Mouse (Mus musculus) cerebellum, adult 8-10 months (tissue): ENCODE results near the gene Rnf212b.
"Not testable (repeated sequence)": the region's sequence is repeated elsewhere in the genome, so short reads cannot be mapped to it uniquely, and the experiment has no call there.

ENCODE experiments used
- DNase-seq: peaks from one replicate; pipeline ENCODE4 v3.0.0; 2022

The Rnf212b gene

GRCm38 (mm10) chr14:54813991-54814390, at the start of gene Rnf212b:
Gene Rnf212b (plus strand): TSS chr14:54814141.
- DNase-seq, result no peak

- not testable (repeated sequence) for DNase-seq
Measured at GRCm38 (mm10) chr14:54766937-54767336, 47.0 kb upstream of the Rnf212b start.

DNA sequence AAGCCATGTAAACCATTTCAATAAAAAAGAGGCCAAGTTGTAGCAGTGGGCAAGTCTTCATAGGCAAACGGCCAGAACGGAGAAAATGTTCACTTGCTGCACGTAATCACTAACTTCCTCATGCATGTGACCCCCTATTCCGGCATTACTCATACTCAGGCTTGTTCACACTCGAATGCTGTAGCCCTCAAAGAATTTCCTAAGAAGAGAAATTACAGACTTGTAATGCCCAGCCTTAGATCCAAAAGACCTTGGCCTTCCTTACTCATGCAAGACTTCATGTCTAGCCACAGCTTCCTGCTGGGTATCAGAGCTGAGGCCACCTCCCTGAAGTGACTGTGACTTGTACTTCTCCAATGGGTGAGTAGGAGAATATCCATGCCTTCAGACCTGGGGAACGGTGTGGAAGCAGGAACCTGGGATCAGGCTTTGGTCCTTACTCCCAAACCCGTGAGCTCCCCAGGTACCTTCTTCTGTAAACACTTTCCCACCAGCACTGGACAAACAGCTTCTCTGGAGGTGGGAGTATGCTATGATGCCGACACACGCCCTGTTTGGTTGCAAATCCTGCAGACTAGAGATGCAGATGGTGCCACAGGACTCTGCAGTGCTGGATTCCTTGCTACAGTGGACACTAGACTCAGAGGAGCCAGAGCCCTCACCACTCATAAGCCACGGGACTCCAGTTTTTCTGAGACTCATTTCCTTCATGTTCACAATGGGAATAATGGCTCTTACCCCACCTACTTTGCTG, 45.5 kb upstream of the Rnf212b start:
- DNase-seq, result no peak

DNA sequence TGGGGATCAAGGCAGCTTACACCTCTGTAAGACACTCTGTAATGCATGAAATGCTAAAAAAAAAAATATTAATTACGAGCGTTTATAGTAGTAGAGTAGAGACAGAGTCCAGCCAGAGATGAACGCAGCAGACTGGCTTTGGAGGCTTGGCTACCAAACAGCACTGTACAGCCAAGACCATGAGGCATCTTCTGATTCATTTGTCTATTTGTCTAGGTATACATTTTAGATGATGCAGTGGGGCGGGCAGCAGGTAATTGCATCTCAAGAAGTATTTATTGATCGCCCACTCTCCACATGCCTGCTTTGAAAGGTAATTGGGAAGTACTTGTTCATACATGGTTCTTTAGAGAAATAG, 44.9 kb upstream of the Rnf212b start:
- DNase-seq, result no peak

- DNase-seq, result peak; percentile 19
Measured at GRCm38 (mm10) chr14:54770373-54770772, 43.6 kb upstream of the Rnf212b start.

DNA sequence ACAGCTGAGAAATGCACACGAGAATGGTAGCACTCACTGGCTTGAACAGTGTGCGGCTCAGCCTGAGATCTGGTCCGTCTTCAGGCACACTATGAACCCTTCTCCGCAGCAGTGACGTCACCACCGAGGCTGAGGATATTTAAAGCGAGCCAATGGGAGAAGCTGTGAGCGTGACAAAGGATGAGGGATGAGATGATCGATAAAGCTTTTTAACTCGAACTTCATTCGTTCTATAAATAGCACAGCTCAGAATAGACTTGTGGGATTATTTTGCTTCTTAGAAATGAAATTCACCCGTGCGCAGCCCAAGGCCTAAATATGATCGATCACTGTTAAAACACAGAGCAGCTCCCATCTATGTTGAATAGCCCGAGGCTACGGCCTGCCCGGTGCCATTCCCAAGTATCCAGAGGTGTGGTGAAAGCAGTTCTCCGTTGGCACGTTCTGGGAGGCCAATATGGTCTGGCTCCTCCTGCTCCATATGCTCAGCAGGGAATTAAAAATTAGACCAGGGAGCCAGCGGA, 41.5 kb upstream of the Rnf212b start:
- DNase-seq, result peak; percentile 55

DNA sequence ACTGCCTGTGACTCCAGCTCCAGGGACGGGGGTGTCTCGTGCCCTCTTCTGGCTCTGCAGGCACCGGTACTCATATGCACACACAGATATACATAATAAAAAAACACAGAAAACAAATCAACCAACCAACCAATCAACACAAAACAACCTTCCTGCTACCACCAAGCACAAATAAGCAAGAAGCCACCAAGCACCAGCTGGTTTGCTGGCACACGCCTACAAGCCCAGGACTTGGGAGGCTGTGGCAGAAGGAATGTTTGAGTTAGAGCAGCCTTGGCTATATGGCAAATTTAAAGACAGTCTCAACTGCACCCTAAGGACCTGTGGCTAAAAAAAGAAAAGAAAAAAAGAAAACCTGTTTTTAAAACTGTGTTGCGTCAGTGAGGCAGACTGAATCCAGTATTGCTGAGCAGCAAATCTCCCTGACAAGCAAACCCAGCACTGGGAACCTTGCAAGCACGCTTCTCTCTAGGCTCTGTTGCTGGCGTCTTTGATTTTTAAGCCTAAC, 38.4 kb upstream of the Rnf212b start:
- peak; percentile 31 for DNase-seq

- no peak for DNase-seq
Measured at GRCm38 (mm10) chr14:54776768-54777167, 37.2 kb upstream of the Rnf212b start.

DNA sequence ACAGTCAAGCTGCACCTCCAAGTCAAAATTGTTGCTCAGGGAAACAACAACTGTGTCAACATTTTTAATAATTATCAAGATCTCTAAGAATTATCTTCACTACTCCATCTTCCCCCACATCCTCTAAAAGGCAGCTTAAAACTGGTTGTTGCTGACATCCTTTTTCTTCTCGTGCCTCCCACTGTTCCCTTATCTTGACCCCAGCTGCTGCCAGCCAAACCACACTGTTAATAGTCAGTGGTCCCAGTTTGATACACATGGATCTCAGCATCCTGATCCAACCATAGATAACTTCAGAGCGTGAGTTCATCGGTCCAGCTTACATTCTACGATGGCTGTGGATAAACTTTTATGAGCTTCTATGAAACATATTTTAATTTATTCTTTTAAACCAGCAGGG, 36.0 kb upstream of the Rnf212b start:
- DNase-seq, result no peak

DNA sequence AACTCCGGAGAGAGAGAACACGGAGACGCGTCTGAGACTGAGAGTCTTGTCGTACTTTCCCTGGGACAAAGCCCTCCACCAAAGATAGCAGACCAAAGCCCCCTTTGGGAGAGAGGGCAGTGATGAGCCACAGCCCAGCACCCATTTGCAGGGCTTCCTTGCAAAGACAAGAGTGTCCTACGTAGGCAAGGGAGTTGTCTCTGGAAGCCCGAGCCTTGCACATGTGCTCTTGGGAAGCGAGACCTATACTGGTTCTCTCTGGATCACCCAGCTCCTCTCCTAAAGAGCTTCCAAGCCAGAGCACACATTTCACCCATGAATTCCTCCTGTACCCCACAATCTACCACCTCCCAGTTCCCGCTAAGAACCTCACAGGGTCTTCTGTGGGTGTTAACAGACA, 33.9 kb upstream of the Rnf212b start:
- DNase-seq, result peak; percentile 26

DNA sequence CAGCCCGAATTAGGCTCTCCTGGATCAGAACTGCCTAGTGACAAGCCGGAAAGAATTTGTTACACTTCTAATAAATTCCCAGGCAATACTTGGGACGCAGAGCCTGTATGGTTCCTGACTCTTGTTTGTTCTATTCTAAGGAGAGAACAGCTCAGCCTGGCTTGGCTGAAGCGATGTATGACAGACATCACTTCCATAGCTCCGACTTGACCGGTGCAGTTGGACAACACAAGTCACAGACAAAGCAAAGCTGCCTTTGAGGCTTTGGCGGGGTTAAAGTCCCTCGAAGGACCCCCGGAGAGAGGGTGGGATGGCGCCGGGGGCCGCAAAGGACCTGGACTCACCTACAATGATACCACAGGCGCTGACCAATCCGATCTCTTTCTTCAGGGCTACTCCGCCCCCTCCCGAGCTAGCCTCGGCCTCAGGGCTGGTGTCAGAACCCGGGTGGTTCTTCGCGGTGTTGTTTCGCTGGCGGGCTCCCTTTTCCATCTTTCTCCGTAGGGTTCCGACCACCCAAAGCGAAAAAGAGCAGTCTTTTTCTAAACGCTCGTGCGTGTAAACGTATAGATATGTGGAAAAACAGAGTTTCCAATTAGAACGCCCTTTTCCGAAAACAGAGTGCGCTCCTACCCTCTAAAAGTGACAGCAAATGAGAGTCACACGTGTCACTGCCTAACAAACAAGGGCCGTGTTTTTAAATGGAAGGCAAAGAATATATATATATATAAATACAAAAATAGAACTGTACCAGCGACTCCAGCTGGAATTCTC, 32.9 kb upstream of the Rnf212b start:
- peak; percentile 84 for DNase-seq

- peak; percentile 83 for DNase-seq
Measured at GRCm38 (mm10) chr14:54781610-54782365, 32.2 kb upstream of the Rnf212b start, which contains the start of gene Slc7a8. Gene Slc7a8 (minus strand): TSS chr14:54781946.

GRCm38 (mm10) chr14:54782971-54783370, 31.0 kb upstream of the Rnf212b start:
- DNase-seq, result no peak

DNA sequence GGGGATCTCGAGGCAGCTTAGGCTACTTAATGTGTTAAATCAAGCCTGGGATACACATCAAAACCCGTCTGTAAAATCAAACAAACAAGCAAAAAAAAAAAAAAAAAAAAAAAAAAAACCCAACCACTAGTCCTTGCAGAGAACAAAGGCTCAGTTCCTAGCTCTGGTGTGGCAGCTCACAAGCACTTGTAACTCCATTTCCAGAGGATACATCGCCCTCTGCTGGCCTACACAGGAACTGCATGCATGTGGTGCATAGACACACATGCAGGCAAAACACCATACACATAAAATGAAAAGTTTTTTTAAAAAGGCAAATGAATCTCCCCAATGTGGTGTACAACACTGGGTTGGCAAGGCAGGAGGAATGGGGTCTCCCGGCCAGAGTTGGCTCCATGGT, 28.0 kb upstream of the Rnf212b start:
- peak; percentile 71 for DNase-seq

DNA sequence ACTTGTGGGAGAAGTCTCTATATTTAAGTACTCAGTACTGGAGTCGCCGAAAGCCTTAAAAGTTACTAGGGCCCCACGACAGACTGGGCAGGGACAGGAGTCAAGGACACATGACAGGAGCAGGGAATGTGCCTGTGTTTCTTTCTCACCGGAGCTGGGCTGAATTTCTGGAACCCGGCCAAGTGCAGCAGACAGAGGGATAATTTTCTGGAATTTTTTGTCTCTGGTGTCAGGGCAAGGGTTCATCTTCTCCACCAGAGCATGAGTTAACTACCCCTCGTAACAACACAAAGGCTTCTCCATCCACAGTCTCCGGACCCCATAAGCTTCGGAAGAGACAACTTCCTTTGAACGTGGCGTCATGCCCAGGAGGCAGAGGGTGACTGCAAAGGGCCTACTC, 27.5 kb upstream of the Rnf212b start:
- DNase-seq, result peak; percentile 25

GRCm38 (mm10) chr14:54787226-54787625, 26.7 kb upstream of the Rnf212b start:
- no peak for DNase-seq

DNA sequence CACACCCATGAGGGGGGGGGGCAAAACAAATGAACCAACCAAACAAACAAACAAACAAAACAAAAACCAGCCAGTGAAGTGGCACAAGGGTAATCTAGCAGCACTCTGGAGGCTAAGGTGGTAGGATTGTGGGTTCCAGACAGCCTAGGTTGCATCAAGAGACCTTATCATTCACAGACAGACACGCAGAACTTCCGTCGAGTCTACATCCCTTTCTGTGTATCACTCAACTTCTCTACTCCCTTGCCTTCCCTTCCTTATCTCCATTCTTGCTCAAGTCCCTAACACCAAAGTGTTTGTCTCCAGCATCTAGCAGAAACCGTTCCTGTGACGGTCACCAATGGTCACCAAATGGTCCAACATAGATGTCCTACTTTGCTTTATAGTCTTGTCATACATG, 25.7 kb upstream of the Rnf212b start:
- no peak for DNase-seq

DNA sequence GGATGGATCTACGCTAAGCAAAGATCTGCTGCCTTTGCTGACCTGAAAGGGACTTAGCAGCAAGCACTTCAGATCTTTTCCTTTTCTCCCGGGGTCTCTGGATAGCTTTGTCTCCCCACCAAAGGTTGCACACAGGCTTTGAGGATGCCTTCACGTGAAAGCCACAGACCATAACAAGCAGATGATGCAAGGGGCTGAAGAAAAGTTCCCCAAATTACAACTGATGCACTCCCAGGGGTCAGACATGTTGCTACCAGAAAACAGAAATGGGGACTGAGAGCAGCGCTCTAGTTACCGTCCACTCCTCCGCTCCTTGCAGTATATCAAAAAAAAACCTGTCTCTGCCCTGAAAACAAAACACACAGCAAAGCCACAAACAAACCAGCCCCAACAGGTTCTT, 21.8 kb upstream of the Rnf212b start:
- no peak for DNase-seq

- no peak for DNase-seq
Measured at GRCm38 (mm10) chr14:54793351-54793750, 20.6 kb upstream of the Rnf212b start.

GRCm38 (mm10) chr14:54793894-54794830, 19.8 kb upstream of the Rnf212b start:
- no peak for DNase-seq

- no peak for DNase-seq
Measured at GRCm38 (mm10) chr14:54795901-54796300, 18.0 kb upstream of the Rnf212b start.

DNA sequence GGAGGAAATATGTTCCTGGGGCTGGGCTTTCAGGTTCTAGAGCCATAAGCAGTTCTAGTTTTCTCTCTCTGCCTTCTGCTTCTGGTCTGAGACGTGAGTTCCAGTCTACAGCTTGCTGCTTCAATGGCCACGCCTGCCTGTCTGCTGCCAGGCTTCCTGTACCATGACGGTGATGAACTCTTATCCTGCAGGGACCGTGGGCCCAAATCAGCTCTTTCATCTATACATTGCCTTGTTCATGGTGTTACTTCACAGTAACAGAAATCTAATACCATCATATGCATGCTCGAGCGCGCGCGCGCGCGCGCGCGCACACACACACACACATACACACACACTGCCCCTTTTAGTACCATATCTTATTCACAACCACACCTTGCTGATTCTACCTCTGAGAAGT, 17.2 kb upstream of the Rnf212b start:
- DNase-seq, result no peak
